Mouse (Mus musculus): ENCODE measurements around the gene Ifna12. TPM values are rescaled to one million over a fixed set of nuclear protein-coding genes. Genes with fewer than 3 reads are reported as not detected.
A peak's percentile ranks its signal among the peaks of the same experiment; 100 is the strongest.

Ifna12 gene
- polyA plus RNA-seq (2014; fragmentation: Nextera tagmentation; extraction: Ambion mirVana) = not detected in 2 replicates

DNA sequence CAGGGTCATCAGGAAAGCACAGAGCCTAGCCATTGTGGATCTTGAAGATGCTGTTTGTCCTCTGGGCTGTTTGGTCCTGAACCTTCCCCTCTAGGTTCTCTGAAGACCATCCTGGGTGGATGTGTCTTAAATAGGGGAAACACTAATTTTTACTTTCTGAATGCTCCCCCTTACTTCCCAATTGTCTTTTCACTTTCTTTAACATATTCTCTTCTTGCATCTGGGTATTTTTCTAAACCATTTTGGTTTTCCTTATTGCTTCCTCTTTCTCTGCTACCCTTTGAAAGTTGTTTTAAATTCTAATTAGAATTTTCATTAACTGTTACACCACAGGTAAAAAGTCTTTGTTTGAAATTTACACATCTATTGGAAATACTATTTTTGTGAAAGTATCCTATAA, at the start of gene Ifna12:
Gene Ifna12 (minus strand): TSS at position 101 of the 400 bp plus-strand sequence.
- ATAC-seq (ENCODE audit: insufficient number of reproducible peaks, low FRiP score, low TSS enrichment, low read depth) = no peak
- H3K27me3 ChIP-seq (ENCODE audit: control insufficient read depth, insufficient read depth, low read length) = no peaks in the 10 kb centered on the region
- H3K27ac ChIP-seq (replicated peaks; ENCODE audit: low read depth, low read length) = no peak within 1 kb of the TSS
- no peak within 1 kb of the TSS for H3K4me3 ChIP-seq (ENCODE audit: low read depth, low read length)
- no peaks in the 10 kb centered on the region for H3K9me3 ChIP-seq (ENCODE audit: control insufficient read depth, low read length)
- H3K9ac ChIP-seq (ENCODE audit: low read length) = no peak within 1 kb of the TSS
- H3K4me2 ChIP-seq (ENCODE audit: low read depth, severe bottlenecking) = no peak within 1 kb of the TSS
- H3K4me1 ChIP-seq (ENCODE audit: control insufficient read depth, insufficient read depth, low read length) = no peaks in the 10 kb centered on the region
- DNase-seq (ENCODE audit: low spot score) = no peak
- H3K36me3 ChIP-seq (ENCODE audit: control insufficient read depth, insufficient read depth, low read length) = no peaks in the 10 kb centered on the region

DNA sequence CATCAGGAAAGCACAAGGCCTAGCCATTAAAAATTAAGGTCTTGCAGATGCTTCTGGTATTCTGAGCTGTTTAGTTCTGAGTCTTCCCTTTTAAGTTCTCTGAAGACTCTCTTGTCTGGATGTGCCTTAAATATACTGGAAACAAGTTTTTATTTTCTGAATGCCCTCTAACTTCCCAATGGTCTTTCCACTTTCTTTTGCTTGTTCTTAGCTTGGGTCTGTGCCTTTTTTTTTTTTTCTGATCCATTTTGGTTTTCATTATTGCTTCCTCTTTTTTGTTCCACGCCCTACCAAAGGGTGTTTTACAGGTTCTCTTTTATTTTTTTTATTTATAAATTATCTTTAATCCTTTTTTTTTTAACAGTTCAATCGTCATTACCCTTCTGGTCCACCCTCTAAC, 41.2 kb upstream of the Ifna12 start, which contains the start of gene Ifna13:
Gene Ifna13 (minus strand): TSS at position 101 of the 400 bp plus-strand sequence.
- 64% methylated on average over 2 of the region's 2 CpGs for WGBS
- H3K4me2 ChIP-seq (ENCODE audit: low read depth, severe bottlenecking) = no peak within 1 kb of the TSS
- ATAC-seq (ENCODE audit: insufficient number of reproducible peaks, low FRiP score, low TSS enrichment, low read depth) (no peak), DNase-seq (ENCODE audit: low spot score) (no peak)
- no peak within 1 kb of the TSS for H3K27ac ChIP-seq (replicated peaks; ENCODE audit: low read depth, low read length)
- H3K36me3 ChIP-seq (ENCODE audit: control insufficient read depth, insufficient read depth, low read length) = no peaks in the 10 kb centered on the region
- no peaks in the 10 kb centered on the region for H3K4me1 ChIP-seq (ENCODE audit: control insufficient read depth, insufficient read depth, low read length)
- H3K9ac ChIP-seq (ENCODE audit: low read length) = no peak within 1 kb of the TSS
- H3K9me3 ChIP-seq (ENCODE audit: control insufficient read depth, low read length) = no peaks in the 10 kb centered on the region
- no peak within 1 kb of the TSS for H3K4me3 ChIP-seq (ENCODE audit: low read depth, low read length)
- no peaks in the 10 kb centered on the region for H3K27me3 ChIP-seq (ENCODE audit: control insufficient read depth, insufficient read depth, low read length)

DNA sequence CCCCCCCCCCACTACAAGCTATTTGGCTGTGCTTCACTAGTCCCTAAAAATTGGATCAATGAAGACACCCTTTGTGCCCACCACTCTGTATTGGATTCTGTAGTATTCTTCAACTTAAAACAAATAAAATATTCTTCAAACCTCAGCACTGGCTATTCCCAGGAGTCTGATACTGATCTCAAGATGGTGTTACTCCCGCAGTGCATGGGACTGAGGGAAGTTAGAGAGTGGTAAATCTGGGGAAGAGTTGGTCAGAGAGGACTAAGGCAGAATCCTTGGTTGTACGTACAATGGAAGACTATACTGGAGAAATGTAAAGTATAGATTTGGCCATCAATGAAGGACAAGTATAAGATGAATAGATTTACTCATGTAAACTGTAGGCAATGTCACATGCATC, 39.4 kb upstream of the Ifna12 start:
- no peak overlapping the region for H3K9ac ChIP-seq (ENCODE audit: low read length)
- no peak for DNase-seq (ENCODE audit: low spot score)
- no peaks in the 10 kb centered on the region for H3K4me1 ChIP-seq (ENCODE audit: control insufficient read depth, insufficient read depth, low read length)
- H3K9me3 ChIP-seq (ENCODE audit: control insufficient read depth, low read length) = no peaks in the 10 kb centered on the region
- H3K27me3 ChIP-seq (ENCODE audit: control insufficient read depth, insufficient read depth, low read length) = no peaks in the 10 kb centered on the region
- H3K4me2 ChIP-seq (ENCODE audit: low read depth, severe bottlenecking) = no peak overlapping the region
- WGBS = 44% methylated on average over 2 of the region's 2 CpGs
- no peaks in the 10 kb centered on the region for H3K36me3 ChIP-seq (ENCODE audit: control insufficient read depth, insufficient read depth, low read length)
- no peak overlapping the region for H3K4me3 ChIP-seq (ENCODE audit: low read depth, low read length)
- ATAC-seq (ENCODE audit: insufficient number of reproducible peaks, low FRiP score, low TSS enrichment, low read depth) = no peak
- no peak overlapping the region for H3K27ac ChIP-seq (replicated peaks; ENCODE audit: low read depth, low read length)

DNA sequence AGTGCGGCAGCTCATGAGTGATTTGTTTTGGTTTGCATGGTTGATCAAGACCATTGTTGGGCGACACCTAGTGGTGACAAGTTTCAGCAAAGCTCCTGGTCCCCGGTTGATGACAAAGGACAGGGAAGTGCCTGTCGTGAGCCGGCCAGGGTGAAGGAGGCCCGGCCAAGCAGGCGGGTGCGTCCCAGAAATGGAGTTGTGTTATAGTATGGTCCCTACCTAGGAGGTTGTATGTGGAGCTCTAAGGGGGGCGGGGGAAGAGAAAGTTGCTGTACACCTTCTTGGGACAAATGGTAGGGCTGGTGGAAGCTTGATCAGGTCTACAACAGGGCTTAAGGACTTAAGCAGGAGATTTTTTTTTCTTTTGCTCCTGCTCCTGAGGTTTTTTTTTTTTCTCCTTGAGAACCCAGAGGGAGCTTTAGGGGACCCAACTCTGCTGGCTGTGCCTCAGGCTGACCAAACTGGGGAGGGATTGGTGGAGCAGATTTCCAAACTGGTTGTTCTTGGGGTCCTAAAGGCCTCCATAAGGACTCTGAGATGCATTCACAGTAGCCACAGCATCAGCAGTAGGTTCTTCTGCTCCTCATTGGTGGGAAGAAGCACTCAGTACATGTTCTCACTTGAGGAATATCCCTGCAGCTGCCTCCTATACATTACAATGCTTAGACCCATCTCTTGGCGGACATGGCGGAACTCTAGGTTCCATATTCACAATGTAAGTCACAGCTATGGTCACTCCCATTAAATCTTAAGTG, 38.1 kb upstream of the Ifna12 start:
- Histone ChIP-seq H3K4me1 (ENCODE audit: control insufficient read depth, insufficient read depth, low read length) (no peaks in the 10 kb centered on the region), H3K36me3 (ENCODE audit: control insufficient read depth, insufficient read depth, low read length) (no peaks in the 10 kb centered on the region), H3K4me3 (ENCODE audit: low read depth, low read length) (no peak overlapping the region; the same call in 1 of the 2 replicates), H3K9me3 (ENCODE audit: control insufficient read depth, low read length) (no peaks in the 10 kb centered on the region), H3K27ac (replicated peaks; ENCODE audit: low read depth, low read length) (no peak overlapping the region), H3K4me2 (ENCODE audit: low read depth, severe bottlenecking) (no peak overlapping the region), H3K9ac (ENCODE audit: low read length) (no peak overlapping the region), H3K27me3 (ENCODE audit: control insufficient read depth, insufficient read depth, low read length) (no peaks in the 10 kb centered on the region)
- peak; percentile 99 for DNase-seq (ENCODE audit: low spot score)
- ATAC-seq (ENCODE audit: insufficient number of reproducible peaks, low FRiP score, low TSS enrichment, low read depth) = peak; percentile 93
- WGBS = 23% methylated on average over 11 of the region's 11 CpGs

DNA sequence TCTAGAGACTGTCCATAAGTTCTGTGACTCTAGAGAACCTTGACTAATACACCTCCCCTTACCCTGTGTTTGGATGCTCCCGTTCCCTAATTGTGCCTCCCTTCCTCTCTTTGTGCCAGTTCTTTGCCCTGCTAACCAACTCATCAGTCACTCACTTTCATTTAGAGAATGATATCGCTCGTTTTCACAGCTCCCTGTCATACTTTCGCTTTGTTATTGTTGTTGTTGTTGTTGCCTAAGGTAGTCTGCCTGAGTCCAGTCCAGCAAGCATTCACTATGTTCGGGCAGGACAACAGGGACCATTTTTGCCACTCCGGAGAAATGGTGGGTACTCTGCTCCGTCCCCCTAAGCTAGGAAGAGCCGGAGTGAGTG, 37.5 kb upstream of the Ifna12 start:
- ATAC-seq (ENCODE audit: insufficient number of reproducible peaks, low FRiP score, low TSS enrichment, low read depth) (no peak), DNase-seq (ENCODE audit: low spot score) (no peak)
- Histone ChIP-seq H3K9ac (ENCODE audit: low read length) (no peak overlapping the region), H3K27ac (replicated peaks; ENCODE audit: low read depth, low read length) (no peak overlapping the region), H3K4me3 (ENCODE audit: low read depth, low read length) (no peak overlapping the region; the same call in 1 of the 2 replicates), H3K9me3 (ENCODE audit: control insufficient read depth, low read length) (no peaks in the 10 kb centered on the region), H3K4me1 (ENCODE audit: control insufficient read depth, insufficient read depth, low read length) (no peaks in the 10 kb centered on the region), H3K27me3 (ENCODE audit: control insufficient read depth, insufficient read depth, low read length) (no peaks in the 10 kb centered on the region), H3K36me3 (ENCODE audit: control insufficient read depth, insufficient read depth, low read length) (no peaks in the 10 kb centered on the region), H3K4me2 (ENCODE audit: low read depth, severe bottlenecking) (peak overlapping the region; percentile 19; the same call in 1 of the 2 replicates)
- 72% methylated on average over 8 of the region's 8 CpGs for WGBS

DNA sequence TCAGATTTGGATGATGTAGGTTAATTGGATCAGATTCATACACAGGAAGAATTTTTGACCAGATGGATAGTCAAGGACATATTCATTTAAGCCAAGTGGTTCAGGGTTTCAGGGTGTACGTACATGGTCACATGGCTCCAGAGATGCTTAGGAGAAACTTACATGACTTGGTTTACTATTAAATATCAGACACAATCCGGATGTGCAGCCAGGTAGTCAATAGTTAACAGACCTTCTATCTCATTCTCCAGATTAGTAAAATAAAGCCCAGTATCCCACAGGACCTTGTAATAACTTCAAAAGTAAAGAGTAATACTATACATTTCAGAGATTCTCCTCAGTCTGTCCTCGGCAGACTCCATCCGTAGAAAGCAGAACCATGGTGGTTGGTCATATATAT, 31.1 kb upstream of the Ifna12 start, which contains the start of gene C87499:
Gene C87499 (minus strand): TSS at position 101 of the 400 bp plus-strand sequence.
- WGBS = 96% methylated on average over 4 of the region's 4 CpGs

DNA sequence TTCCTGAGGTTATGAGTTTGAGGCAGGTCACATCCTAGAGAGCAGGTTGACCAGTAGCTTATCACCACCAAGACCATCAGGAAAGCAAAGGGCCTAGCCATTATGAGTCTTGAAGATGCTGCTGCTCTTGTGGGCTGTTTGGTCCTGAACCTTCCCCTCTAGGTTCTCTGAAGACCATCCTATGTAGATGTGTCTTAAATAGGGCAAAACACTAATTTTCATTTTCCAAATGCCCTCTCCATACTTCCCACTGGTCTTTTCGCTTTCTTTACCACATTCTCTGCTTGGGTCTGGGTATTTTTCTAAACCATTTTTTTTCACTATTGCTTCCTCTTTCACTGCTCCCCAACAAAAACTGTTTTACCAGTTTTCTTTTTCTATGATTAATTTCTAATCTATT, 10.9 kb downstream of the Ifna12 start, which contains the start of gene Ifna9:
Gene Ifna9 (minus strand): TSS at position 101 of the 400 bp plus-strand sequence.
- no peak for ATAC-seq (ENCODE audit: insufficient number of reproducible peaks, low FRiP score, low TSS enrichment, low read depth)
- no peaks in the 10 kb centered on the region for H3K4me1 ChIP-seq (ENCODE audit: control insufficient read depth, insufficient read depth, low read length)

More for the DNA sequence above, 31.1 kb upstream of the Ifna12 start, which contains the start of gene C87499:
- H3K27ac ChIP-seq (replicated peaks; ENCODE audit: low read depth, low read length) = no peak within 1 kb of the TSS
- no peak within 1 kb of the TSS for H3K4me3 ChIP-seq (ENCODE audit: low read depth, low read length)
- no peaks in the 10 kb centered on the region for H3K4me1 ChIP-seq (ENCODE audit: control insufficient read depth, insufficient read depth, low read length)
- H3K9me3 ChIP-seq (ENCODE audit: control insufficient read depth, low read length) = no peaks in the 10 kb centered on the region
- no peaks in the 10 kb centered on the region for H3K36me3 ChIP-seq (ENCODE audit: control insufficient read depth, insufficient read depth, low read length)
- H3K27me3 ChIP-seq (ENCODE audit: control insufficient read depth, insufficient read depth, low read length) = no peaks in the 10 kb centered on the region
- no peak within 1 kb of the TSS for H3K4me2 ChIP-seq (ENCODE audit: low read depth, severe bottlenecking)
- DNase-seq (ENCODE audit: low spot score) (no peak), ATAC-seq (ENCODE audit: insufficient number of reproducible peaks, low FRiP score, low TSS enrichment, low read depth) (no peak)
- no peak within 1 kb of the TSS for H3K9ac ChIP-seq (ENCODE audit: low read length)

DNA sequence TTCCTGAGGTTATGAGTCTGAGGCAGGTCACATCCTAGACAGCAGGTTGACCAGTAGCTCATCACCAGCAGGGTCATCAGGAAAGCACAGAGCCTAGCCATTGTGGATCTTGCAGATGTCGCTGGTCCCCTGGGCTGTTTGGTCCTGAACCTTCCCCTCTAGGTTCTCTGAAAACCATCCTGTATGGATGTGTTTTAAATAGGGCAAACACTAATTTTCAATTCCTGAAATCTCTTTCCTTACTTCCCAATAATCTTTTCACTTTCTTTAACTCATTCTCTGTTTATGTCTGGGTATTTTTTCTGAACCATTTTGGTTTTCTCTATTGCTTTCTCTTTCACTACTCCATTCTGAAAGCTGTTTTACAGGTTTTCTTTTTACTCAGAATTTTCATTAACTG, 31.5 kb downstream of the Ifna12 start, which contains the start of gene Ifna14:
Gene Ifna14 (minus strand): TSS at position 101 of the 400 bp plus-strand sequence.
- H3K27ac ChIP-seq (replicated peaks; ENCODE audit: low read depth, low read length) = no peak within 1 kb of the TSS
- no peaks in the 10 kb centered on the region for H3K36me3 ChIP-seq (ENCODE audit: control insufficient read depth, insufficient read depth, low read length)
- 69% methylated on average over 1 of the region's 1 CpGs for WGBS
- no peak within 1 kb of the TSS for H3K9ac ChIP-seq (ENCODE audit: low read length)
- H3K4me1 ChIP-seq (ENCODE audit: control insufficient read depth, insufficient read depth, low read length) = no peaks in the 10 kb centered on the region
- no peak for DNase-seq (ENCODE audit: low spot score)
- H3K4me2 ChIP-seq (ENCODE audit: low read depth, severe bottlenecking) = no peak within 1 kb of the TSS
- no peaks in the 10 kb centered on the region for H3K27me3 ChIP-seq (ENCODE audit: control insufficient read depth, insufficient read depth, low read length)
- no peak for ATAC-seq (ENCODE audit: insufficient number of reproducible peaks, low FRiP score, low TSS enrichment, low read depth)
- no peak within 1 kb of the TSS for H3K4me3 ChIP-seq (ENCODE audit: low read depth, low read length)
- no peaks in the 10 kb centered on the region for H3K9me3 ChIP-seq (ENCODE audit: control insufficient read depth, low read length)

More for the DNA sequence above, 10.9 kb downstream of the Ifna12 start, which contains the start of gene Ifna9:
- H3K27ac ChIP-seq (replicated peaks; ENCODE audit: low read depth, low read length) = no peak within 1 kb of the TSS
- no peaks in the 10 kb centered on the region for H3K27me3 ChIP-seq (ENCODE audit: control insufficient read depth, insufficient read depth, low read length)
- H3K9me3 ChIP-seq (ENCODE audit: control insufficient read depth, low read length) = no peaks in the 10 kb centered on the region
- 71% methylated on average over 1 of the region's 1 CpGs for WGBS
- no peak within 1 kb of the TSS for H3K4me3 ChIP-seq (ENCODE audit: low read depth, low read length)
- no peak within 1 kb of the TSS for H3K4me2 ChIP-seq (ENCODE audit: low read depth, severe bottlenecking)
- H3K9ac ChIP-seq (ENCODE audit: low read length) = no peak within 1 kb of the TSS
- DNase-seq (ENCODE audit: low spot score) = no peak
- H3K36me3 ChIP-seq (ENCODE audit: control insufficient read depth, insufficient read depth, low read length) = no peaks in the 10 kb centered on the region
